Mouse (Mus musculus): ENCODE measurements around the gene E130308A19Rik.
A peak's percentile ranks its signal among the peaks of the same experiment; 100 is the strongest.
"Not testable (repeated sequence)": the region's sequence is repeated elsewhere in the genome, so short reads cannot be mapped to it uniquely, and the experiment has no call there.

The E130308A19Rik gene

GRCm38 (mm10) chr4:59783685-59784279 is 157.8 kb downstream of the E130308A19Rik start:
- DNase-seq (ENCODE audit: low spot score in 2 of 2): peak; percentile 93 to 95

DNA sequence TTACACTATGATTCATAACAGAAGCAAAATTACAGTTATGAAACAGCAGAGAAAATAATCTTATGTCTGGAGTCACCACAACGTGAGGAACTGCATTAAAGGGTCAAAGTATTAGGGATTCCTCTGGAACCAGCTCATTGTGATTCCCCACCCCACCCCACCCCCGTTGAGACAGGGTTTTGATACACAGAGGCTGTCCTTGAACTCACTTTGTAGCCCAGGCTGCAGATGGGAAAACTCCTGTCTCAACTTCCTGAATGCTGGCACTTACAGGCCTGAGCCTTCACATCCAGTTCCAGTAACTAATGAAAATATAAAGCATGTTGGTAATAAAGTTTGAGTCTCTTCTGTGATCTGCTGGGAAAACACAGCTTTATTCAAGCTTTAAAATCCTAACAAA is 159.4 kb downstream of the E130308A19Rik start:
- no peak for DNase-seq (ENCODE audit: low spot score in 2 of 2)

DNA sequence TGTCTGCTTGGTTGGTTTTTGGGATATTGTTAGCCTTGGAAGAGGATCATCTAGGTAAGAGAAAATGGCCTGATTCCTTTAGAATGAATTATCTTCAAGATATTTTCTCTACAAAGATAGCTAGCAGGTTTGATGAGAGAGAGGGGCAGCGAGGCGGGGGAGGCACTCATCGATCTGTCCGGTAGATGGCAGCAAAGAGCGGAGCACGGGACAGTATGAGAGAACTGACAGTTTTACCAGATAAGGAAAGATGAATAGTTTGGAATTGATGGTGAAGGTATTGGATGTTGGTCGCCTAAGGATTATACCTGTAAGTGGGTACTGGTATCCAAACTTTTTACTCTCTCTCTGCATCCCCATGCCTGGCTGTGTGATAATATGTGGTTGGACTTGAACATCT is 160.7 kb downstream of the E130308A19Rik start:
- DNase-seq (ENCODE audit: low spot score in 2 of 2): peak; percentile 75 to 93

GRCm38 (mm10) chr4:59787126-59787525 is 161.1 kb downstream of the E130308A19Rik start:
- no peak for DNase-seq (ENCODE audit: low spot score in 2 of 2)

GRCm38 (mm10) chr4:59789015-59789414 is 163.0 kb downstream of the E130308A19Rik start:
- no peak for DNase-seq (ENCODE audit: low spot score in 2 of 2)

- not testable (repeated sequence) for DNase-seq (ENCODE audit: low spot score in 2 of 2)
Measured at GRCm38 (mm10) chr4:59793626-59794025, 167.6 kb downstream of the E130308A19Rik start.

GRCm38 (mm10) chr4:59794116-59794515 is 168.1 kb downstream of the E130308A19Rik start:
- DNase-seq (ENCODE audit: low spot score in 2 of 2): no peak

DNA sequence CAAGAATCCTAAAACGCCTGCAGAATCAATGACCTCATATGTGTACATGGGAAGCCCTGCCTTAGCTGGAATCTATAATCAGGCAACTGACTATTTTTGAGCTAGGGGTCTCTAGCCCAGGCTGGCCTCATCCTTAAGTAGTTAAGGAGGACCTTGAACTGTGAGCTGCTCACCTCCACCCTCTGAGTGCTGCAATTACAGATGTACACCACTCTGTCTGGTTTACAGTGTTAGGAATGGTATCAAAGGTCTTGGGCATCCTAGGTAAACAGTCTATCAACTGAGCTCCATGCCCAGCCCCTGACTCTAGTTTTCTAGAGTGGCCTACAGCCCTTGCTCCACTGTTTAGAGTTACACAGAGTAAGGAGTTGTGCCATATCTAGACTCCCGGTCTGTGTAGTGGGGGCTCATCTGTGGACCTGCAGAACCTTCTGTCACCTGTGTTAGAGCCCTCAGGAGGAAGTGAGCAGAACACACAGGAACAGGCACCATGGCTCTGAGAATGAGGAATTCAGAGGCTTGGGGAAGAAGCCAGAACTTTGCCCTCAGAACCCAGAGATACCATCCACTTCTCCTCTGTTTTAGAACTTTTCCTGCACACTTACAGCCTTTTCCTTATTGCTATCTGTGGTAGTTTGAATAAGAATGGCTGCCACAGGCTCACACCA is 169.9 kb downstream of the E130308A19Rik start:
- no peak for DNase-seq (ENCODE audit: low spot score in 2 of 2)

- DNase-seq (ENCODE audit: low spot score in 2 of 2): no peak
Measured at GRCm38 (mm10) chr4:59800181-59800580, 174.2 kb downstream of the E130308A19Rik start.

DNA sequence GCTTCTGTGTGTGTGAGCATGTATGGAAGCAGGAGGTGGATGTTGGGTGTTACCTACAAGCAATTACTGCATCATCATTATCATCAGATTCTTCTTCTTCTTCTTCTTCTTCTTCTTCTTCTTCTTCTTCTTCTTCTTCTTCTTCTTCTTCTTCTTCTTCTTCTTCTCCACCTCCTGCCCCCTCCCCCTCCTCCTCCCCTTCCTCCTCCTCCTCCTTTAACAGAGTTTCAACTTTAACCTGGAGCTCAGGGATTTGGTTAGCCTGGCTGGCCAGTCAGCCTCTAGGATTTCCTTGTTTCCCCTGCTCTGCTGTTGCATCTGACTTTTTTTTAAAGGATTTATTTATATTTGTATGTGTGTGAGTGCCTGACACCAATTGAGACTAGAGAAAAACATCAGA is 175.5 kb downstream of the E130308A19Rik start, which contains the start of gene Inip:
TSS of gene Inip (minus strand) at position 101 of the 400 bp plus-strand sequence.
- no peak for DNase-seq (ENCODE audit: low spot score in 2 of 2)

- DNase-seq (ENCODE audit: low spot score in 2 of 2): no peak
Measured at GRCm38 (mm10) chr4:59802107-59802506, 176.1 kb downstream of the E130308A19Rik start.

DNA sequence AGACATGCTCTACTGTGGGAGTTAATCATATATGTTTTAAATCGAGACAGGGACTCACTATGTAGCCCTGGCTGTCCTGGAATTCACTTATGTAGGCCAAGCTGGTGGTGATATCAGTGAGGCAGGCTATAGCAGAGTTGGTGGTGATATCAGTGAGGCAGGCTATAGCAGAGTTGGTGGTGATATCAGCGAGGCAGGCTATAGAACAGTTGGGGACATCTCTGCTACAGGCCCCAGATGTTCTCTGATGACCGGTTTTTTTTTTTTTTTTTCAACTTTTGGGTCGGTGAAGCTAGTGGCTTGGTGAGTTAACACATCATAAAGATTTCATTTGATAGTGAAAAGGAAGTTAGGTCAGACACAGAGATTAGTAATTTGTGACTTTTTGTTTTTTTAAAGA is 176.8 kb downstream of the E130308A19Rik start:
- no peak for DNase-seq (ENCODE audit: low spot score in 2 of 2)

DNA sequence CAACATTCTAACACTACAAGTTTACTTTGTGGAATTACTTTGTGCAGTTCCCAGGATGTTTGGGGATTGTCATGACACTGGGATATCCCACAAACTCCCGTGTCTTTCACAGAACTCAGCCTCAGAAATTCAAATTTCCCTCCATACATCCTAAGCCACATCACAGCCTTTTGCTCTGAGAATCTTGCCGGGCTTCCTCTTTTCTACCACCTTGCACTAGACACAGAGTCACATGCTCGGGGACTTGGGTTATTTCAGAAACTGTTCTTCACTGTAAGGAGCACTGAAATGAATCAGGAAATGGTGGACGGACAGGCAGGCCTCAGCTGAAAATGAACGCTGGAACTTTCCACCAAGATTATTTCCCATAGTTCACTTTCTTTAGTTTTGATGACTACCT is 177.3 kb downstream of the E130308A19Rik start:
- DNase-seq (ENCODE audit: low spot score in 2 of 2): peak in 1 of 2 experiments; percentile 34

GRCm38 (mm10) chr4:59804754-59805153 is 178.7 kb downstream of the E130308A19Rik start:
- DNase-seq (ENCODE audit: low spot score in 2 of 2): no peak

- peak; percentile 89 to 95 for DNase-seq (ENCODE audit: low spot score in 2 of 2)
Measured at GRCm38 (mm10) chr4:59805181-59805967, 179.4 kb downstream of the E130308A19Rik start, which contains the start of gene Snx30. TSS of gene Snx30 (plus strand) at chr4:59805840.

DNA sequence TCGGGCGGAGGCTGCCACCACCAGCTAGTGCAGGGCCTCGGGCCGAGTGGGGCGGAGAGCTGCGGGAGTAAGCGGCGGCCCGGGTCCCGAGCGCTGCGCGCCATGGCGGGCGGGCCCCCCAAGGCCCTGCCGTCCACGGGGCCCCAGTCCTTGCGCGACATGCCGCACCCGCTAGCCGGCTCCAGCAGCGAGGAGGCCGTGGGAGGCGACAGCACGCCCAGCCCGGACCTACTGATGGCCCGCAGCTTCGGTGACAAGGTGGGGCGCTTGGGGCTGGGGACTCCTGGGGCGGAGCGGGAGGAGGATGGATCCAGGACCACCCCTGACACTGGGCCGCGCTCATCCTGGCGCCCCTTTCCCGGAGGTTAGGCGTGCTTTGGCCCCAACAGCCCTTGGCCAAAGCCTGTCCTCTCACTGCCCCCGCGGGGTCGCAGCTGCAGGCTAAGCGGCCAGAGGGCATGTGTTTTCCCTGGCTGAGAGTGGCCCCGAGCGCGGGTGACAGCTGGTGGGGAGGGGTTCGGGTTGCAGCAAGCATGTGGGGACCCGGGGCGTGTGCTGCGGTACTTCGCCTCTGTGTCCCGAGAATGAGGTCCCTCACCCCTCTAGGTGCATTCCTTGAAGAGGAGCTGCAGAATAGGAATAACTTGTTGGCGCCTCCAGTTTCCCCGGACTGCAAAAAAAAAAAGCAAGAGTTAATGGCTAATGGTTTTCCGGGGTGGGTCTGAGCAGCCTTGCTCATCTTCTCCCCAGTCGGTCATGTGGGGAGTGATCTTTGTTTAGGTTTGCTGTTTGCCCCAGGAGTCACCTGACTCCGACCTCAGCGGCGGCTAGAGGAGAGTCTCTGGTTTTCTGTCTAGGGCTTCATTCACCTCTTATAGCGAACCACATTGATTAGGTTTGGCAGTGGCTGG is 180.2 kb downstream of the E130308A19Rik start:
- DNase-seq (ENCODE audit: low spot score in 2 of 2): peak in 1 of 2 experiments; percentile 44

DNA sequence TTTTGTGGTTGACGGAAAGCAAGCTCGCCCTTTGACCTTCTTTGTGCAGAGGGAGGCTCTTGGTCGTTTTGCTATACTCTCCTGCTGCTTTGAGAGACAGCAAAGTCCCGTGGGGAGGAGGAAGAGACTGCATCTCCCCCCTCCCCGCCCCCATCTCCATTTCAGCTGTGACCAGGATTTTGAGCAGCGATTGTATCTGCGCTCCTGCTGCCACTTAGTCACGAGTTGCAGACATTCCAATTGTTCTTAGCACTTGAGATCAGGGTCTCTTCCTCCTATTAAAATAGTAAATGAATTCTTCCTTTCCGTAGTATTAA is 180.8 kb downstream of the E130308A19Rik start:
- DNase-seq (ENCODE audit: low spot score in 2 of 2): no peak

- no peak for DNase-seq (ENCODE audit: low spot score in 2 of 2)
Measured at GRCm38 (mm10) chr4:59807521-59807920, 181.5 kb downstream of the E130308A19Rik start.

- DNase-seq (ENCODE audit: low spot score in 2 of 2): peak in 1 of 2 experiments; percentile 33
Measured at GRCm38 (mm10) chr4:59808396-59808795, 182.4 kb downstream of the E130308A19Rik start.
